Mouse (Mus musculus) erythroid progenitor cell, adult 5-6 weeks (primary cell): Measurements from ENCODE around the gene Ccdc155. TPM values are rescaled to one million over a fixed set of nuclear protein-coding genes. Genes with fewer than 3 reads are reported as not detected.

Experiments
- total RNA-seq, 2 experiments: library from RNA; stranded (forward) in 1 of 2; stranded (reverse) in 1 of 2; fragments of 150-400 nt in 1 of 2; fragments of 186-747, 209-891 nt in 1 of 2; gene quantifications; 2 replicates each; pipeline versions ENCODE4 v1.2.3 to v1.2.4; 2015 to 2017; ENCODE audit warnings: low replicate concordance in 2 of 2

The Ccdc155 gene
- total RNA-seq, 2 experiments from 2014 or later = not detected

Other genes with a start within 250 kb of the Ccdc155 start
Only the 30 nearest of the 35 such genes appear.
- 50.7 and 80.7 TPM in 2 replicates for gene Irf3, start 207.2 kb downstream of the Ccdc155 start, total RNA-seq (2015; ENCODE audit: low replicate concordance)
- 44.2 and 62.0 TPM in 2 replicates for gene Irf3, start 207.2 kb downstream of the Ccdc155 start, total RNA-seq (2017; ENCODE audit: low replicate concordance)
- 6.3 and 10.1 TPM in 2 replicates for gene Bcl2l12, start 206.2 kb downstream of the Ccdc155 start, total RNA-seq (2015; ENCODE audit: low replicate concordance)
- gene Bcl2l12, start 206.2 kb downstream of the Ccdc155 start, total RNA-seq (2017; ENCODE audit: low replicate concordance) = 3.6 and 8.7 TPM in 2 replicates
- 20.9 and 30.2 TPM in 2 replicates for gene Scaf1, start 188.5 kb downstream of the Ccdc155 start, total RNA-seq (2015; ENCODE audit: low replicate concordance)
- gene Scaf1, start 188.5 kb downstream of the Ccdc155 start, total RNA-seq (2017; ENCODE audit: low replicate concordance) = 15.8 and 31.6 TPM in 2 replicates
- 15.9 and 24.1 TPM in 2 replicates for gene Rras, start 186.9 kb downstream of the Ccdc155 start, total RNA-seq (2015; ENCODE audit: low replicate concordance)
- gene Rras, start 186.9 kb downstream of the Ccdc155 start, total RNA-seq (2017; ENCODE audit: low replicate concordance) = 0.90 TPM in 1 of 2 replicates, not detected in the other
- gene Prr12, start 152.0 kb downstream of the Ccdc155 start, total RNA-seq (2015; ENCODE audit: low replicate concordance) = 3.6 and 6.7 TPM in 2 replicates
- 0.13 and 0.23 TPM in 2 replicates for gene Prr12, start 152.0 kb downstream of the Ccdc155 start, total RNA-seq (2017; ENCODE audit: low replicate concordance)
- 24.5 and 30.6 TPM in 2 replicates for gene Nosip, start 142.5 kb downstream of the Ccdc155 start, total RNA-seq (2015; ENCODE audit: low replicate concordance)
- 32.7 and 54.0 TPM in 2 replicates for gene Nosip, start 142.5 kb downstream of the Ccdc155 start, total RNA-seq (2017; ENCODE audit: low replicate concordance)
- 2.9 and 8.8 TPM in 2 replicates for gene Prrg2, start 142.2 kb downstream of the Ccdc155 start, total RNA-seq (2015; ENCODE audit: low replicate concordance)
- gene Prrg2, start 142.2 kb downstream of the Ccdc155 start, total RNA-seq (2017; ENCODE audit: low replicate concordance) = 0.91 and 6.8 TPM in 2 replicates
- gene Rcn3, start 112.7 kb downstream of the Ccdc155 start, total RNA-seq (2015; ENCODE audit: low replicate concordance) = 1.1 and 8.8 TPM in 2 replicates
- gene Rcn3, start 112.7 kb downstream of the Ccdc155 start, total RNA-seq (2017; ENCODE audit: low replicate concordance) = 1.9 and 4.0 TPM in 2 replicates
- 10.5 TPM in 2 replicates for gene Fcgrt, start 101.0 kb downstream of the Ccdc155 start, total RNA-seq (2015; ENCODE audit: low replicate concordance)
- 8.3 and 9.7 TPM in 2 replicates for gene Fcgrt, start 101.0 kb downstream of the Ccdc155 start, total RNA-seq (2017; ENCODE audit: low replicate concordance)
- gene Rps11, start 80.5 kb downstream of the Ccdc155 start, total RNA-seq (2015; ENCODE audit: low replicate concordance) = 694 and 736 TPM in 2 replicates
- 189 and 313 TPM in 2 replicates for gene Rps11, start 80.5 kb downstream of the Ccdc155 start, total RNA-seq (2017; ENCODE audit: low replicate concordance)
- gene Rpl13a, start 76.1 kb downstream of the Ccdc155 start, total RNA-seq (2015; ENCODE audit: low replicate concordance) = 918 and 1,040 TPM in 2 replicates
- gene Rpl13a, start 76.1 kb downstream of the Ccdc155 start, total RNA-seq (2017; ENCODE audit: low replicate concordance) = 765 and 800 TPM in 2 replicates
- not detected in 2 replicates for gene Gm45713, start 68.7 kb downstream of the Ccdc155 start, total RNA-seq (2015; ENCODE audit: low replicate concordance)
- 0.98 and 2.3 TPM in 2 replicates for gene Gm45713, start 68.7 kb downstream of the Ccdc155 start, total RNA-seq (2017; ENCODE audit: low replicate concordance)
- gene Flt3l, start 68.5 kb downstream of the Ccdc155 start, total RNA-seq (2015; ENCODE audit: low replicate concordance) = 3.6 and 17.2 TPM in 2 replicates
- 0.23 and 4.5 TPM in 2 replicates for gene Flt3l, start 68.5 kb downstream of the Ccdc155 start, total RNA-seq (2017; ENCODE audit: low replicate concordance)
- 58.7 and 96.4 TPM in 2 replicates for gene Pih1d1, start 50.6 kb downstream of the Ccdc155 start, total RNA-seq (2015; ENCODE audit: low replicate concordance)
- gene Pih1d1, start 50.6 kb downstream of the Ccdc155 start, total RNA-seq (2017; ENCODE audit: low replicate concordance) = 6.8 and 8.7 TPM in 2 replicates
- 24.5 and 29.3 TPM in 2 replicates for gene Aldh16a1, start 50.3 kb downstream of the Ccdc155 start, total RNA-seq (2015; ENCODE audit: low replicate concordance)
- 12.4 and 14.1 TPM in 2 replicates for gene Aldh16a1, start 50.3 kb downstream of the Ccdc155 start, total RNA-seq (2017; ENCODE audit: low replicate concordance)
- not detected in 2 replicates for gene Slc17a7, start 40.9 kb downstream of the Ccdc155 start, total RNA-seq (2015; ENCODE audit: low replicate concordance)
- gene Slc17a7, start 40.9 kb downstream of the Ccdc155 start, total RNA-seq (2017; ENCODE audit: low replicate concordance) = not detected in 2 replicates
- not detected in 2 replicates for gene Gfy, start 25.3 kb downstream of the Ccdc155 start, total RNA-seq (2015; ENCODE audit: low replicate concordance)
- not detected in 2 replicates for gene Gfy, start 25.3 kb downstream of the Ccdc155 start, total RNA-seq (2017; ENCODE audit: low replicate concordance)
- not detected in 2 replicates for gene Pth2, start 23.9 kb downstream of the Ccdc155 start, total RNA-seq (2015; ENCODE audit: low replicate concordance)
- not detected in 2 replicates for gene Pth2, start 23.9 kb downstream of the Ccdc155 start, total RNA-seq (2017; ENCODE audit: low replicate concordance)
- 6.3 and 8.6 TPM in 2 replicates for gene Dkkl1, start 7.3 kb upstream of the Ccdc155 start, total RNA-seq (2015; ENCODE audit: low replicate concordance)
- 0.77 TPM in 1 of 2 replicates, not detected in the other for gene Dkkl1, start 7.3 kb upstream of the Ccdc155 start, total RNA-seq (2017; ENCODE audit: low replicate concordance)
- gene Tead2, start 10.9 kb upstream of the Ccdc155 start, total RNA-seq (2015; ENCODE audit: low replicate concordance) = not detected in 2 replicates
- gene Tead2, start 10.9 kb upstream of the Ccdc155 start, total RNA-seq (2017; ENCODE audit: low replicate concordance) = not detected in 2 replicates
- 82.2 and 86.1 TPM in 2 replicates for gene Cd37, start 34.2 kb upstream of the Ccdc155 start, total RNA-seq (2015; ENCODE audit: low replicate concordance)
- 21.1 and 54.8 TPM in 2 replicates for gene Cd37, start 34.2 kb upstream of the Ccdc155 start, total RNA-seq (2017; ENCODE audit: low replicate concordance)
- gene Slc6a16, start 36.2 kb upstream of the Ccdc155 start, total RNA-seq (2015; ENCODE audit: low replicate concordance) = not detected in 2 replicates
- gene Slc6a16, start 36.2 kb upstream of the Ccdc155 start, total RNA-seq (2017; ENCODE audit: low replicate concordance) = not detected in 2 replicates
- not detected in 2 replicates for gene Slc6a21, start 72.6 kb upstream of the Ccdc155 start, total RNA-seq (2015; ENCODE audit: low replicate concordance)
- gene Slc6a21, start 72.6 kb upstream of the Ccdc155 start, total RNA-seq (2017; ENCODE audit: low replicate concordance) = not detected in 2 replicates
- not detected in 2 replicates for gene Trpm4, start 128.9 kb upstream of the Ccdc155 start, total RNA-seq (2015; ENCODE audit: low replicate concordance)
- not detected in 2 replicates for gene Trpm4, start 128.9 kb upstream of the Ccdc155 start, total RNA-seq (2017; ENCODE audit: low replicate concordance)
- not detected in 2 replicates for gene Hrc, start 130.4 kb upstream of the Ccdc155 start, total RNA-seq (2015; ENCODE audit: low replicate concordance)
- not detected in 2 replicates for gene Hrc, start 130.4 kb upstream of the Ccdc155 start, total RNA-seq (2017; ENCODE audit: low replicate concordance)
- not detected in 2 replicates for gene Ppfia3, start 162.1 kb upstream of the Ccdc155 start, total RNA-seq (2015; ENCODE audit: low replicate concordance)
- gene Ppfia3, start 162.1 kb upstream of the Ccdc155 start, total RNA-seq (2017; ENCODE audit: low replicate concordance) = not detected in 2 replicates
- not detected in 2 replicates for gene Lin7b, start 165.7 kb upstream of the Ccdc155 start, total RNA-seq (2015; ENCODE audit: low replicate concordance)
- gene Lin7b, start 165.7 kb upstream of the Ccdc155 start, total RNA-seq (2017; ENCODE audit: low replicate concordance) = not detected in 2 replicates
- 143 and 194 TPM in 2 replicates for gene Snrnp70, start 190.8 kb upstream of the Ccdc155 start, total RNA-seq (2015; ENCODE audit: low replicate concordance)
- 312 and 348 TPM in 2 replicates for gene Snrnp70, start 190.8 kb upstream of the Ccdc155 start, total RNA-seq (2017; ENCODE audit: low replicate concordance)
- not detected in 2 replicates for gene Kcna7, start 200.8 kb upstream of the Ccdc155 start, total RNA-seq (2015; ENCODE audit: low replicate concordance)
- gene Kcna7, start 200.8 kb upstream of the Ccdc155 start, total RNA-seq (2017; ENCODE audit: low replicate concordance) = not detected in 2 replicates
- not detected in 2 replicates for gene Ntf5, start 208.8 kb upstream of the Ccdc155 start, total RNA-seq (2015; ENCODE audit: low replicate concordance)
- gene Ntf5, start 208.8 kb upstream of the Ccdc155 start, total RNA-seq (2017; ENCODE audit: low replicate concordance) = not detected in 2 replicates